In the genomic region with DNA sequence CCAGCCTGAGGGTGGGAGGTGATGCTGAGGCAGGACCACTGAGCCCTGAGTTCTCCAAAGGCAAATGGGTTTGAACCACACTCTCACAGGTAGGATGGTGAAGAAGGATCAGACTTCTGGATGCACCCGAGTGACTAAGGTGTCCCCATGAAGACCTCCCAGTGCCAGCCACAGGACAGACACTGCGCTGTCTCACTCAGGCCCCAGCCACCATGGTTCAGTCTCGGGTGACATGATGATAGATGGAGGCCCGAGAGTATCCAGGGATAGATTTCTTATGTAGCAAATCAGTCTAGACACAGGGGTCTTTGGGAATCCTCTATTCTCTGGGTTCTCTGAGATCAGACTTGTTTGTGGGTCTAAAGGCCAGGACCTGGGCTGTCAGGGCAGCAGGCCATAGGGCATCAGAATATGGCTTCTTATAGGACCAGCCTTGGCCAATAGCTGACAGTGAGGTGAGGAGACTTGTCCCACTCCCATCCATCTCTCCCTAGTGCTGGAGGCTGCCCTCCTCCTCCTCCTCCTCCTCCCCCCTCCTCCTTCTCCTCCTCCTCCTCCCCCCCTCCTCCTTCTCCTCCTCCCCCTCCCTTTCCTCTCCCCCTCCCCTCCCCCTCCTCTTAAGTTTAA, we compare ENCODE assay signal across 9 mouse cellular contexts. TPM values are rescaled to one million over a fixed set of nuclear protein-coding genes. Genes with fewer than 3 reads are reported as not detected.
DNase-seq lines count a peak whose midpoint lies in the region; ATAC-seq and TF ChIP-seq lines count a peak whose summit lies in the region.
"Had no signal": no experiment of that assay in that cellular context is flagged by ENCODE, and none has a peak within 500 bp of the region (broad histone marks: within the 10 kb centered on the region; RNA-seq: fewer than 3 reads in every experiment).

No protein-coding gene starts in this region.

- H3K4me1 ChIP-seq in embryonic facial prominence, embryonic 12.5 days, result peaks cover 35% of the 10 kb centered on the region
- peaks cover 40% of the 10 kb centered on the region for H3K4me1 ChIP-seq in hindbrain, embryonic 14.5 days (replicated peaks; ENCODE audit: control insufficient read depth, insufficient read depth, low read length)
- H3K4me1 ChIP-seq in neural tube, embryonic 13.5 days (replicated peaks), result peaks cover 45% of the 10 kb centered on the region

- H3K9ac ChIP-seq in embryonic facial prominence, embryonic 12.5 days, result no peak overlapping the region
- peak overlapping the region; percentile 24 for H3K9ac ChIP-seq in hindbrain, embryonic 14.5 days
- peak overlapping the region; percentile 54; the same call in 1 of the 2 replicates for H3K9ac ChIP-seq in neural tube, embryonic 13.5 days

- H3K36me3 ChIP-seq in embryonic facial prominence, embryonic 12.5 days, result peaks cover 31% of the 10 kb centered on the region
- peaks cover 28% of the 10 kb centered on the region for H3K36me3 ChIP-seq in hindbrain, embryonic 14.5 days (replicated peaks; ENCODE audit: control insufficient read depth, insufficient read depth)
- H3K36me3 ChIP-seq in neural tube, embryonic 13.5 days, result peaks cover 36% of the 10 kb centered on the region

- intact Hi-C loops in left cerebral cortex, adult 2 months (cut with DNase I), result no loop called here
- intact Hi-C loops in left cerebral cortex, postnatal 4 days (cut with DNase I), result no loop called here

- H3K4me2 ChIP-seq in embryonic facial prominence, embryonic 12.5 days (replicated peaks), result peak overlapping the region; percentile 2; the same call in 1 of the 2 replicates
- peak overlapping the region; percentile 33 for H3K4me2 ChIP-seq in hindbrain, embryonic 14.5 days (replicated peaks)
- H3K4me2 ChIP-seq in neural tube, embryonic 13.5 days, result peak overlapping the region; percentile 28

- DNase-seq in left cerebral cortex, adult 2 months (ENCODE audit: extremely low spot score in 1 of 2, low spot score in 2 of 2), result no peak
- DNase-seq in left cerebral cortex, postnatal 4 days, result no peak
- no peak for DNase-seq in hindbrain, embryonic 14.5 days (ENCODE audit: low spot score)
- no peak for DNase-seq in cerebellum, adult 8-10 months
- no peak for DNase-seq in kidney, adult 11 months
- DNase-seq: lung, adult 2 months had no signal

- TF ChIP-seq CTCF in left cerebral cortex, adult 2 months (IDR thresholded peaks at IDR 0.05), result no peak

- H3K27me3 ChIP-seq in embryonic facial prominence, embryonic 12.5 days, result no peaks in the 10 kb centered on the region
- no peaks in the 10 kb centered on the region for H3K27me3 ChIP-seq in hindbrain, embryonic 14.5 days (ENCODE audit: control insufficient read depth, insufficient read depth, low read length)
- no peaks in the 10 kb centered on the region for H3K27me3 ChIP-seq in neural tube, embryonic 13.5 days

- H3K9me3 ChIP-seq in embryonic facial prominence, embryonic 12.5 days, result no peaks in the 10 kb centered on the region
- no peaks in the 10 kb centered on the region for H3K9me3 ChIP-seq in hindbrain, embryonic 14.5 days (ENCODE audit: control insufficient read depth, low read length)
- H3K9me3 ChIP-seq in neural tube, embryonic 13.5 days, result no peaks in the 10 kb centered on the region

- no peak overlapping the region for H3K4me3 ChIP-seq in left cerebral cortex, adult 2 months
- H3K4me3 ChIP-seq in embryonic facial prominence, embryonic 12.5 days, result no peak overlapping the region
- H3K4me3 ChIP-seq in hindbrain, embryonic 14.5 days (replicated peaks; ENCODE audit: low read length), result no peak overlapping the region
- no peak overlapping the region for H3K4me3 ChIP-seq in neural tube, embryonic 13.5 days

- ATAC-seq in embryonic facial prominence, embryonic 12.5 days (ENCODE audit: insufficient number of reproducible peaks, insufficient read depth, low FRiP score, low TSS enrichment), result no peak; the same call in 1 of the 2 replicates
- peak; percentile 10 for ATAC-seq in hindbrain, embryonic 14.5 days (ENCODE audit: low FRiP score)
- ATAC-seq in neural tube, embryonic 13.5 days (ENCODE audit: low read depth), result peak; percentile 45
- ATAC-seq: inflammation-experienced regulatory T-cells, adult 6 months had no signal

- 58% methylated on average over 4 of the region's 4 CpGs for WGBS in embryonic facial prominence, embryonic 12.5 days
- 32% methylated on average over 4 of the region's 4 CpGs for WGBS in hindbrain, embryonic 14.5 days
- WGBS in neural tube, embryonic 13.5 days, result 34% methylated on average over 4 of the region's 4 CpGs

- H3K27ac ChIP-seq in left cerebral cortex, adult 2 months, result peak overlapping the region; percentile 89
- H3K27ac ChIP-seq in embryonic facial prominence, embryonic 12.5 days, result peak overlapping the region; percentile 80
- peak overlapping the region; percentile 81 for H3K27ac ChIP-seq in hindbrain, embryonic 14.5 days
- peak overlapping the region; percentile 91 for H3K27ac ChIP-seq in neural tube, embryonic 13.5 days (replicated peaks)

RNA-seq across cellular contexts. Expression of gene Slc6a6, which starts 36.8 kb away (rescaled TPM):
- total RNA-seq in left cerebral cortex, adult 2 months (2021), result 100 to 1,000 TPM; 127 to 147 TPM
- total RNA-seq in left cerebral cortex, postnatal 4 days (2021), result 100 to 1,000 TPM; 214 to 227 TPM
- polyA plus RNA-seq in embryonic facial prominence, embryonic 12.5 days (2016; fragmentation: Nextera tagmentation; extraction: Ambion mirVana), result 56.2 and 67.5 TPM in 2 replicates
- polyA plus RNA-seq in hindbrain, embryonic 14.5 days (2014; fragmentation: Nextera tagmentation; extraction: Ambion mirVana), result 91.6 and 98.5 TPM in 2 replicates
- 63.7 and 70.0 TPM in 2 replicates for polyA plus RNA-seq in neural tube, embryonic 13.5 days (2015; fragmentation: Nextera tagmentation; extraction: Ambion mirVana)
